Comparison of ENCODE assay signal across 8 mouse cellular contexts in the genomic region with DNA sequence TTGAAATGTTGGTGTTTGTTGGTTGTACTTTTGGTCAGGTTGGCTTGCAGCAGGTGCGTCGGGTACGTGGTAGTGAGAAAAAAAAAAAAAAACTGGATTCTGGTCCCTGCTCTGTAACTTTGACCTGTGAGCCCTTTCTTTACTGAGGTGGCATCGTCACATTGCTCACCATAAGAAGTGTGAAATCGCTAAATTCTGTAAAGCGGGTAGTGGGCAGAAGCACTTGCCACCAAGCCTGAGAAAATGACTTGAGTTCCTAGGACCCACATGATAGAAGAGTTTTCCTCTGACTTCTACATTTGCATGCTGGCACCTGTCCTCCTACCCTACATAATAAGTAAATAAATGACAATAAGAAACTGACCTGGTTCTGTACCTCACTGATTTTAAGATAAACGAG. TPM values are rescaled to one million over a fixed set of nuclear protein-coding genes. Genes with fewer than 3 reads are reported as not detected.
DNase-seq lines count a peak whose midpoint lies in the region; ATAC-seq and TF ChIP-seq lines count a peak whose summit lies in the region.

No protein-coding gene starts in this region.

- peak overlapping the region; percentile 66 for H3K4me3 ChIP-seq in layer of hippocampus, adult 2 months
- peak overlapping the region; percentile 52 for H3K4me3 ChIP-seq in forebrain, embryonic 15.5 days
- H3K4me3 ChIP-seq in limb, embryonic 14.5 days (replicated peaks; ENCODE audit: low read length): peak overlapping the region; percentile 42; the same call in 1 of the 2 replicates
- H3K4me3 ChIP-seq in neural tube, embryonic 15.5 days (replicated peaks): peak overlapping the region; percentile 59; the same call in 1 of the 2 replicates

- no peak for ATAC-seq in forebrain, embryonic 15.5 days (replicated peaks)
- no peak for ATAC-seq in limb, embryonic 14.5 days (ENCODE audit: low FRiP score, low read depth)
- no peak for ATAC-seq in neural tube, embryonic 15.5 days (ENCODE audit: low FRiP score)

- H3K4me2 ChIP-seq in forebrain, embryonic 15.5 days (replicated peaks): peak overlapping the region; percentile 71
- H3K4me2 ChIP-seq in limb, embryonic 14.5 days (replicated peaks; ENCODE audit: low read depth, low read length, severe bottlenecking): peak overlapping the region; percentile 89
- H3K4me2 ChIP-seq in neural tube, embryonic 15.5 days: peak overlapping the region; percentile 85

- no peaks in the 10 kb centered on the region for H3K36me3 ChIP-seq in forebrain, embryonic 15.5 days
- no peaks in the 10 kb centered on the region for H3K36me3 ChIP-seq in limb, embryonic 14.5 days (ENCODE audit: control insufficient read depth, insufficient read depth, low read length)
- no peaks in the 10 kb centered on the region for H3K36me3 ChIP-seq in neural tube, embryonic 15.5 days

- H3K9ac ChIP-seq in forebrain, embryonic 15.5 days (replicated peaks): peak overlapping the region; percentile 36; the same call in 1 of the 2 replicates
- 0 out of 2 replicates have a peak overlapping the region, but pooled peaks have one; percentile 9 for H3K9ac ChIP-seq in limb, embryonic 14.5 days (ENCODE audit: low read depth, low read length, severe bottlenecking)
- no peak overlapping the region for H3K9ac ChIP-seq in neural tube, embryonic 15.5 days (replicated peaks)

- 45% methylated on average over 7 of the region's 7 CpGs for WGBS in forebrain, embryonic 15.5 days
- WGBS in limb, embryonic 14.5 days: 43% methylated on average over 7 of the region's 7 CpGs
- 40% methylated on average over 7 of the region's 7 CpGs for WGBS in neural tube, embryonic 15.5 days

- no peaks in the 10 kb centered on the region for H3K9me3 ChIP-seq in forebrain, embryonic 15.5 days
- no peaks in the 10 kb centered on the region for H3K9me3 ChIP-seq in limb, embryonic 14.5 days (ENCODE audit: control insufficient read depth, low read length)
- no peaks in the 10 kb centered on the region for H3K9me3 ChIP-seq in neural tube, embryonic 15.5 days (replicated peaks)

- peak overlapping the region; percentile 96 for H3K27ac ChIP-seq in layer of hippocampus, adult 2 months
- H3K27ac ChIP-seq in forebrain, embryonic 15.5 days (replicated peaks): 0 out of 2 replicates have a peak overlapping the region, but pooled peaks have one; percentile 33
- H3K27ac ChIP-seq in limb, embryonic 14.5 days (replicated peaks; ENCODE audit: low read depth, low read length): no peak overlapping the region
- no peak overlapping the region for H3K27ac ChIP-seq in neural tube, embryonic 15.5 days (replicated peaks)

- peaks cover 14% of the 10 kb centered on the region for H3K4me1 ChIP-seq in forebrain, embryonic 15.5 days
- peaks cover 9% of the 10 kb centered on the region; the same call in 1 of the 2 replicates for H3K4me1 ChIP-seq in limb, embryonic 14.5 days (ENCODE audit: control insufficient read depth, insufficient read depth, low read length)
- H3K4me1 ChIP-seq in neural tube, embryonic 15.5 days: peaks cover 13% of the 10 kb centered on the region

- no peak for DNase-seq in layer of hippocampus, adult 2 months (ENCODE audit: low spot score in 2 of 2)
- no peak for DNase-seq in layer of hippocampus, adult 8-10 months (ENCODE audit: low spot score in 2 of 2)
- no peak for DNase-seq in limb, embryonic 14.5 days (ENCODE audit: low spot score)
- no peak for DNase-seq in urinary bladder, postnatal 14 days (ENCODE audit: low spot score)
- no peak for DNase-seq in cerebellum, postnatal 10 days
- no peak for DNase-seq in embryo, embryonic 10 days (ENCODE audit: low spot score)

- no peaks in the 10 kb centered on the region for H3K27me3 ChIP-seq in forebrain, embryonic 15.5 days
- H3K27me3 ChIP-seq in limb, embryonic 14.5 days (ENCODE audit: control insufficient read depth, insufficient read depth, low read length): no peaks in the 10 kb centered on the region
- peaks cover 23% of the 10 kb centered on the region for H3K27me3 ChIP-seq in neural tube, embryonic 15.5 days (replicated peaks)

- no peak for TF ChIP-seq CTCF in layer of hippocampus, adult 2 months (conservative IDR thresholded peaks at IDR 0.05)

- no peak for TF ChIP-seq POLR2A in limb, embryonic 14.5 days (IDR thresholded peaks at IDR 0.05; ENCODE audit: borderline replicate concordance, extremely low read depth, insufficient read depth, insufficient read length)

RNA-seq across cellular contexts. Expression of a gene that starts 10.8 kb away (rescaled TPM):
- 10 to 100 TPM; 12.8 to 14.1 TPM for total RNA-seq in layer of hippocampus, adult 2 months (2021)
- total RNA-seq in layer of hippocampus, adult 8-10 months (2022): 10 to 100 TPM in 3 of 4 experiments, 1 to 10 TPM in 1; 5.4 to 13.8 (median 10.7) TPM
- polyA plus RNA-seq in forebrain, embryonic 15.5 days (2015; fragmentation: Nextera tagmentation; extraction: Ambion mirVana): 0.11 TPM in 2 replicates
- 0.69 and 0.88 TPM in 2 replicates for polyA plus RNA-seq in limb, embryonic 14.5 days (2012; rRNA removed)
- 0.14 and 0.28 TPM in 2 replicates for polyA plus RNA-seq in limb, embryonic 14.5 days (2014; fragmentation: Nextera tagmentation; extraction: Ambion mirVana)
- polyA plus RNA-seq in neural tube, embryonic 15.5 days (2015; fragmentation: Nextera tagmentation; extraction: Ambion mirVana): 0.09 and 0.18 TPM in 2 replicates

RNA-seq across cellular contexts. Expression of a gene that starts 23.9 kb away (rescaled TPM):
- total RNA-seq in layer of hippocampus, adult 2 months (2021): 10 to 100 TPM; 51.7 to 51.9 TPM
- total RNA-seq in layer of hippocampus, adult 8-10 months (2022): 10 to 100 TPM; 41.9 to 47.8 (median 43.2) TPM
- polyA plus RNA-seq in forebrain, embryonic 15.5 days (2015; fragmentation: Nextera tagmentation; extraction: Ambion mirVana): 94.6 and 95.4 TPM in 2 replicates
- 72.3 and 93.5 TPM in 2 replicates for polyA plus RNA-seq in limb, embryonic 14.5 days (2012; rRNA removed)
- polyA plus RNA-seq in limb, embryonic 14.5 days (2014; fragmentation: Nextera tagmentation; extraction: Ambion mirVana): 74.3 and 86.1 TPM in 2 replicates
- polyA plus RNA-seq in neural tube, embryonic 15.5 days (2015; fragmentation: Nextera tagmentation; extraction: Ambion mirVana): 78.5 and 93.5 TPM in 2 replicates

RNA-seq across cellular contexts. Expression of a gene that starts 38.2 kb away (rescaled TPM):
- total RNA-seq in layer of hippocampus, adult 2 months (2021): 10 to 100 TPM; 90.3 to 92.7 TPM
- total RNA-seq in layer of hippocampus, adult 8-10 months (2022): 10 to 100 TPM; 76.6 to 96.7 (median 85.4) TPM
- 123 and 127 TPM in 2 replicates for polyA plus RNA-seq in forebrain, embryonic 15.5 days (2015; fragmentation: Nextera tagmentation; extraction: Ambion mirVana)
- polyA plus RNA-seq in limb, embryonic 14.5 days (2012; rRNA removed): 44.3 and 59.4 TPM in 2 replicates
- polyA plus RNA-seq in limb, embryonic 14.5 days (2014; fragmentation: Nextera tagmentation; extraction: Ambion mirVana): 22.5 and 30.6 TPM in 2 replicates
- 105 and 121 TPM in 2 replicates for polyA plus RNA-seq in neural tube, embryonic 15.5 days (2015; fragmentation: Nextera tagmentation; extraction: Ambion mirVana)

RNA-seq across cellular contexts. Expression of a gene that starts 38.6 kb away (rescaled TPM):
- total RNA-seq in layer of hippocampus, adult 2 months (2021): 10 to 100 TPM; 18.1 to 19.5 TPM
- total RNA-seq in layer of hippocampus, adult 8-10 months (2022): 10 to 100 TPM; 18.3 to 20.2 (median 19.0) TPM
- polyA plus RNA-seq in forebrain, embryonic 15.5 days (2015; fragmentation: Nextera tagmentation; extraction: Ambion mirVana): 23.9 and 24.0 TPM in 2 replicates
- polyA plus RNA-seq in limb, embryonic 14.5 days (2012; rRNA removed): 13.7 and 19.4 TPM in 2 replicates
- 25.2 and 28.7 TPM in 2 replicates for polyA plus RNA-seq in limb, embryonic 14.5 days (2014; fragmentation: Nextera tagmentation; extraction: Ambion mirVana)
- 22.2 and 23.0 TPM in 2 replicates for polyA plus RNA-seq in neural tube, embryonic 15.5 days (2015; fragmentation: Nextera tagmentation; extraction: Ambion mirVana)

RNA-seq across cellular contexts. Expression of a gene that starts 38.9 kb away (rescaled TPM):
- total RNA-seq in layer of hippocampus, adult 2 months (2021): 1 to 10 TPM; 6.1 to 6.9 TPM
- total RNA-seq in layer of hippocampus, adult 8-10 months (2022): 1 to 10 TPM; 5.7 to 9.2 (median 8.1) TPM
- polyA plus RNA-seq in forebrain, embryonic 15.5 days (2015; fragmentation: Nextera tagmentation; extraction: Ambion mirVana): 2.6 and 2.7 TPM in 2 replicates
- 33.8 and 39.3 TPM in 2 replicates for polyA plus RNA-seq in limb, embryonic 14.5 days (2012; rRNA removed)
- 15.3 and 16.8 TPM in 2 replicates for polyA plus RNA-seq in limb, embryonic 14.5 days (2014; fragmentation: Nextera tagmentation; extraction: Ambion mirVana)
- polyA plus RNA-seq in neural tube, embryonic 15.5 days (2015; fragmentation: Nextera tagmentation; extraction: Ambion mirVana): 1.9 and 2.1 TPM in 2 replicates

Comparison
In these comparisons a context has a peak if more than half of its experiments do, and no peak if none do; other contexts are left out.
1. H3K27ac ChIP-seq: peak in layer of hippocampus, adult 2 months (single experiment) and forebrain, embryonic 15.5 days (single experiment); none in limb, embryonic 14.5 days (single experiment) and neural tube, embryonic 15.5 days (single experiment).
2. Peak in every context shown above with its lines, with median percentiles within 50 percentile points of each other: H3K4me3 ChIP-seq and H3K4me2 ChIP-seq.